Mouse (Mus musculus): Measurements from ENCODE around the gene Gm20736. TPM values are rescaled to one million over a fixed set of nuclear protein-coding genes. Genes with fewer than 3 reads are reported as not detected.

Gene Gm20736
- polyA plus RNA-seq (2015; fragmentation: Illumina TruSeq; extraction: RNeasy Lipid Tissue Mini Kit (QIAGEN cat#74804); ENCODE audit: insufficient read depth, low read depth, low replicate concordance): not detected

DNA sequence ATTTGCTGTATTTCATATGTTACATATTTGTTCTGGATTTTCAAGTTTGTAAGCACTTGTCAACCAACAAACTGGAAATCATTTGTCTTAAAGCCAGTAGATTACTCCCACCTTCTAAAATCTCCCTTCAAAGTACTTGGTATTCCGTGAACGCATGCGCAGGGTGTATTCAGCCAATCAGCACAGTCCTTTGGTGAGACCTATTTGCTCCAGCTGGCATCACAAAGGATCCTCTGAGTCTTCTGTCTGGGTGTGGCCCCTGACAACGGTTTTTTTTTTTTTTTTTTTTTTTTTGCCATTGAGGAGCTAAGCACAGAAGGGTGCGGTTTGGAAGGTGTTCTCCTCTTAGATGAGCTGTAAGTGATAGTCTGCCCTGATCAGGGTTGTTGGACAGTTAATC is at the start of gene Gm20736:
Gm20736 (plus strand) TSS at position 301 of the 400 bp plus-strand sequence.

Other genes with a start within 250 kb of the Gm20736 start
- not detected for gene Gm20924, start 170.2 kb upstream of the Gm20736 start, polyA plus RNA-seq (2015; fragmentation: Illumina TruSeq; extraction: RNeasy Lipid Tissue Mini Kit (QIAGEN cat#74804); ENCODE audit: insufficient read depth, low read depth, low replicate concordance)